Mouse (Mus musculus): ENCODE results near the gene Smyd3. TPM values are rescaled to one million over a fixed set of nuclear protein-coding genes. Genes with fewer than 3 reads are reported as not detected.

The Smyd3 gene
- polyA plus RNA-seq, 1 experiment from 2014 or later: 22.1 TPM

- Histone ChIP-seq H3K4me1 (no peaks in the 10 kb centered on the region), H3K9ac (no peak overlapping the region), H3K27me3 (no peaks in the 10 kb centered on the region), H3K4me2 (replicated peaks) (no peak overlapping the region), H3K27ac (no peak overlapping the region), H3K4me3 (no peak overlapping the region), H3K36me3 (no peaks in the 10 kb centered on the region), H3K9me3 (no peaks in the 10 kb centered on the region)
- 93% methylated on average over 5 of the region's 5 CpGs for WGBS
- no peak for ATAC-seq (ENCODE audit: low FRiP score, low read depth)
Observed at GRCm38 (mm10) chr1:179031581-179031980, 486.3 kb downstream of the Smyd3 start.

- Histone ChIP-seq H3K4me1 (no peaks in the 10 kb centered on the region), H3K27ac (no peak overlapping the region), H3K27me3 (no peaks in the 10 kb centered on the region), H3K4me3 (no peak overlapping the region), H3K4me2 (replicated peaks) (no peak overlapping the region), H3K9me3 (no peaks in the 10 kb centered on the region), H3K9ac (no peak overlapping the region), H3K36me3 (no peaks in the 10 kb centered on the region)
- 94% methylated on average over 4 of the region's 4 CpGs for WGBS
- ATAC-seq (ENCODE audit: low FRiP score, low read depth): no peak
Observed at GRCm38 (mm10) chr1:179026614-179027013, 491.2 kb downstream of the Smyd3 start.

GRCm38 (mm10) chr1:179025169-179025568 is 492.7 kb downstream of the Smyd3 start:
- Histone ChIP-seq H3K4me2 (replicated peaks) (no peak overlapping the region), H3K9ac (no peak overlapping the region), H3K27ac (no peak overlapping the region), H3K4me3 (no peak overlapping the region), H3K9me3 (no peaks in the 10 kb centered on the region), H3K27me3 (no peaks in the 10 kb centered on the region), H3K36me3 (no peaks in the 10 kb centered on the region), H3K4me1 (no peaks in the 10 kb centered on the region)
- ATAC-seq (ENCODE audit: low FRiP score, low read depth): no peak
- 81% methylated on average over 4 of the region's 4 CpGs for WGBS

GRCm38 (mm10) chr1:179023486-179023885 is 494.4 kb downstream of the Smyd3 start:
- H3K36me3 ChIP-seq: no peaks in the 10 kb centered on the region
- H3K27me3 ChIP-seq: no peaks in the 10 kb centered on the region
- H3K9me3 ChIP-seq: no peaks in the 10 kb centered on the region
- ATAC-seq (ENCODE audit: low FRiP score, low read depth): 0 out of 2 replicates have a peak, but pooled peaks have one; percentile 24
- no peak overlapping the region for H3K27ac ChIP-seq
- H3K9ac ChIP-seq: no peak overlapping the region
- H3K4me1 ChIP-seq: no peaks in the 10 kb centered on the region
- WGBS: 63% methylated on average over 7 of the region's 7 CpGs
- no peak overlapping the region for H3K4me3 ChIP-seq
- H3K4me2 ChIP-seq (replicated peaks): no peak overlapping the region

GRCm38 (mm10) chr1:179017428-179017827 is 500.4 kb downstream of the Smyd3 start:
- no peak overlapping the region for H3K4me3 ChIP-seq
- no peak overlapping the region for H3K27ac ChIP-seq
- H3K9me3 ChIP-seq: no peaks in the 10 kb centered on the region
- H3K9ac ChIP-seq: no peak overlapping the region
- no peak for ATAC-seq (ENCODE audit: low FRiP score, low read depth)
- peaks cover 1% of the 10 kb centered on the region for H3K4me1 ChIP-seq
- H3K27me3 ChIP-seq: no peaks in the 10 kb centered on the region
- no peak overlapping the region for H3K4me2 ChIP-seq (replicated peaks)
- 90% methylated on average over 10 of the region's 10 CpGs for WGBS
- no peaks in the 10 kb centered on the region for H3K36me3 ChIP-seq

GRCm38 (mm10) chr1:179013021-179013420 is 504.8 kb downstream of the Smyd3 start:
- Histone ChIP-seq H3K9me3 (no peaks in the 10 kb centered on the region), H3K4me2 (replicated peaks) (no peak overlapping the region), H3K4me1 (peaks cover 4% of the 10 kb centered on the region), H3K27me3 (no peaks in the 10 kb centered on the region), H3K4me3 (no peak overlapping the region), H3K9ac (no peak overlapping the region), H3K27ac (no peak overlapping the region), H3K36me3 (no peaks in the 10 kb centered on the region)
- ATAC-seq (ENCODE audit: low FRiP score, low read depth): no peak

GRCm38 (mm10) chr1:179012273-179012672 is 505.6 kb downstream of the Smyd3 start:
- 82% methylated on average over 4 of the region's 4 CpGs for WGBS
- no peak for ATAC-seq (ENCODE audit: low FRiP score, low read depth)
- Histone ChIP-seq H3K4me1 (peaks cover 4% of the 10 kb centered on the region), H3K36me3 (no peaks in the 10 kb centered on the region), H3K27me3 (no peaks in the 10 kb centered on the region), H3K9ac (no peak overlapping the region), H3K4me2 (replicated peaks) (no peak overlapping the region), H3K9me3 (no peaks in the 10 kb centered on the region), H3K4me3 (no peak overlapping the region), H3K27ac (no peak overlapping the region)

GRCm38 (mm10) chr1:179010756-179011155 is 507.1 kb downstream of the Smyd3 start:
- peaks cover 4% of the 10 kb centered on the region for H3K4me1 ChIP-seq
- no peaks in the 10 kb centered on the region for H3K9me3 ChIP-seq
- ATAC-seq (ENCODE audit: low FRiP score, low read depth): no peak
- no peaks in the 10 kb centered on the region for H3K27me3 ChIP-seq
- no peak overlapping the region for H3K4me2 ChIP-seq (replicated peaks)
- H3K36me3 ChIP-seq: no peaks in the 10 kb centered on the region
- no peak overlapping the region for H3K4me3 ChIP-seq
- H3K27ac ChIP-seq: no peak overlapping the region
- no peak overlapping the region for H3K9ac ChIP-seq
- WGBS: 89% methylated on average over 3 of the region's 3 CpGs

- H3K4me3 ChIP-seq: no peak overlapping the region
- H3K27me3 ChIP-seq: no peaks in the 10 kb centered on the region
- H3K4me2 ChIP-seq (replicated peaks): no peak overlapping the region
- H3K9ac ChIP-seq: no peak overlapping the region
- no peaks in the 10 kb centered on the region for H3K9me3 ChIP-seq
- peaks cover 4% of the 10 kb centered on the region for H3K4me1 ChIP-seq
- no peaks in the 10 kb centered on the region for H3K36me3 ChIP-seq
- H3K27ac ChIP-seq: no peak overlapping the region
- 84% methylated on average over 3 of the region's 3 CpGs for WGBS
- ATAC-seq (ENCODE audit: low FRiP score, low read depth): no peak
Observed at GRCm38 (mm10) chr1:179009911-179010310, 507.9 kb downstream of the Smyd3 start.

GRCm38 (mm10) chr1:179004133-179004866 is 513.5 kb downstream of the Smyd3 start:
- no peak for ATAC-seq (ENCODE audit: low FRiP score, low read depth)
- 55% methylated on average over 7 of the region's 7 CpGs for WGBS
- no peaks in the 10 kb centered on the region for H3K27me3 ChIP-seq

GRCm38 (mm10) chr1:179003406-179004132 is 514.3 kb downstream of the Smyd3 start:
- no peak overlapping the region for H3K4me3 ChIP-seq
- H3K36me3 ChIP-seq: no peaks in the 10 kb centered on the region
- H3K27ac ChIP-seq: no peak overlapping the region
- H3K9me3 ChIP-seq: no peaks in the 10 kb centered on the region
- no peak overlapping the region for H3K4me2 ChIP-seq (replicated peaks)
- ATAC-seq (ENCODE audit: low FRiP score, low read depth): no peak
- H3K4me1 ChIP-seq: peaks cover 10% of the 10 kb centered on the region
- WGBS: 82% methylated on average over 5 of the region's 5 CpGs
- H3K27me3 ChIP-seq: no peaks in the 10 kb centered on the region
- no peak overlapping the region for H3K9ac ChIP-seq

More at GRCm38 (mm10) chr1:179004133-179004866, 513.5 kb downstream of the Smyd3 start:
- Histone ChIP-seq H3K4me2 (replicated peaks) (no peak overlapping the region), H3K9me3 (no peaks in the 10 kb centered on the region), H3K27ac (no peak overlapping the region), H3K4me3 (no peak overlapping the region), H3K9ac (no peak overlapping the region), H3K4me1 (peaks cover 10% of the 10 kb centered on the region), H3K36me3 (no peaks in the 10 kb centered on the region)

GRCm38 (mm10) chr1:178999876-179000528 is 517.8 kb downstream of the Smyd3 start:
- Histone ChIP-seq H3K4me1 (peaks cover 30% of the 10 kb centered on the region), H3K9ac (no peak overlapping the region), H3K4me3 (no peak overlapping the region), H3K27ac (no peak overlapping the region), H3K36me3 (no peaks in the 10 kb centered on the region), H3K9me3 (no peaks in the 10 kb centered on the region), H3K4me2 (replicated peaks) (no peak overlapping the region), H3K27me3 (no peaks in the 10 kb centered on the region; the same call in 1 of the 2 replicates)
- WGBS: 53% methylated on average over 9 of the region's 9 CpGs
- ATAC-seq (ENCODE audit: low FRiP score, low read depth): peak; percentile 51; the same call in 1 of the 2 replicates
